Mouse (Mus musculus): ENCODE results near the gene Pomt1. TPM values are rescaled to one million over a fixed set of nuclear protein-coding genes. Genes with fewer than 3 reads are reported as not detected.

Pomt1 gene
- 11.8 and 17.2 TPM in 2 replicates for polyA plus RNA-seq (2015; fragmentation: Nextera tagmentation; extraction: Ambion mirVana)

GRCm38 (mm10) chr2:32235886-32236759 is at the start of gene Pomt1:
Gene Pomt1 (plus strand): TSS chr2:32236590.

DNA sequence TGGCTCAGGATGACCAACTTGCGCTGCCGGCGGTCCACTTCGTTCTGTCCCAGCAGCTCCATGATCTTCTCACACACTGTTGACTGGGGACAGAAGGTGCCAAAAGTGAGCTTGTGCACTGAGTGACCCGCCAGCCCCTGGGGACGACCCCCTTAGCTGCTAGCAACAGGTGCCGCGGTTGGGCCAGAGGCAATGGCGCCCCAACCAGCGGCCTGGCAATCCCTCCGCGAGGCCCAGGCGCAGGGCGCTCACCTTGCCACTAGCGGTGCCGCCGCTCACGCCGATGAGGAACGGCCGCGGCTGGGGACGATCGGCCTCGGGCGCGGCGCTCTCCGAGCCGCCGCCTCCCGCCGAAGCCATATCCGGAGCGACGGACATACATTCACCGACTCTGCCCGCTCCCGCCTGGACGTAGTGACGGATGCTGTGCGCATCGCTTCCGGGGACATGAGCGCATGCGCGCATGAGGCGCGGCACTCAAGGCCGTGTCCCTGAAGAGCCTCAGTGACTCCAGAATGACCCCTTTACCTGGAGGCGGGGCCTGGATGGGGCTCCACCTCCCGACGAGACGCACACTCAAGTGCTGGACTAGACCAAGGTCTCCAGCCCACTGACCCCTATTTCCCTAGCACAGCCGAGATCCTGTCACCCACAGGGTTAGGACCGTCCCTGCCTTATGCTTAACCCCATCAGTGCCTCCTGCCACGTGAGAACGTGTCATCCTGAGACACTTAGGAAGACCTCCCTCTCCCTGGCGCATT is 23.4 kb downstream of the Pomt1 start, which contains the start of gene Uck1:
Uck1 (minus strand) TSS at position 503 of the 761 bp plus-strand sequence.

DNA sequence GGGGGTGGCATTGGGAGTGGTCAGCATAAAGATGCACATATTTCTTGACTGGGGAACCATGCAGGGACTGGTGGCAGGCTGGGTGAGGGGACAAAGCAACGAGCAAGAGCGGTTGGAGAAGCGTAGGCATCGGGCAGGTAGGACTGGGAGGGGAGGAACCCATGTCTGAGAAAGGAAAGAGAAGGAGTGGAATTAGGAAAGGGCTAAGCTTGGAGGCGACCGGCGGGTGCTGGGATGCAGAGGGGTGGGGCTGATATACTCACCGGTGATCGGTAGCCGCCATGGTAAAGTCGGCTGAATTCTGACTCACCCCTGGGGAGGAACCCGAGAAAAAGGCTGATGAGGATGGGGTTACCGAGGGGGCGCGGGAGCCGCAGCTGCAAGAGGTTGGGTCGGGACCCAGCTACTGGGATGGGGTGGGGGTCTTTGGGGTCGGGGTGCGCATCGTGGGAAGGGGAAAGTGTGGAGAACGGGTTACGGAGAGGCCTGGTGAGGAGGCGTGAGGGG is 51.0 kb downstream of the Pomt1 start, which contains the start of gene Golga2:
Golga2 (plus strand) TSS at position 51 of the 507 bp plus-strand sequence.

DNA sequence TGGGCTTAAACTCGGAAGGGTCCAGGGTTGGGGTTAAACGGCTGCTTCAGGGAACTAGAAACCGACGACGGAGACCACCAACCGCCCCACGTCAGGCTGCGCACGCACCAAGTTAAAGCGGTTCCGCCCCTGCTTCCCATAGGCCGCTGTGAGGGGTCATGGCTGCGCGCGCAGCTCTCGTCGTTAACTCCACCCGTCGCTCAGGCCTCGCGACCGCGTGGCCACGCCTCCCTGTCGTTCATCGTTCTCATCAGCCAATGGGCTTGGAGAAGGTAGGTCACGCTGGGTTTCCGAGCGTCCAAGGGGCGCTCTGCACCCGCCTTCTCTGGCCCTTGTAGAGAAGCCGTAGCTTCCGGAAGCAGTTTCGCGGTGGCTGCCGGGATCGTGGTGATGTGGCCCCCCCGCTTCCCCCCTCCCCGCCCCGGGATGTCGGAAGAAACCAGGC is 51.6 kb downstream of the Pomt1 start, which contains the start of gene Swi5:
Swi5 (minus strand) TSS at position 153 of the 445 bp plus-strand sequence.

Other genes with a start within 250 kb of the Pomt1 start
- gene Fam78a, start 151.7 kb upstream of the Pomt1 start, polyA plus RNA-seq (2015; fragmentation: Nextera tagmentation; extraction: Ambion mirVana): 1.3 and 2.1 TPM in 2 replicates
- 9.1 and 10.8 TPM in 2 replicates for gene Plpp7, start 141.1 kb upstream of the Pomt1 start, polyA plus RNA-seq (2015; fragmentation: Nextera tagmentation; extraction: Ambion mirVana)
- gene Prrc2b, start 85.5 kb upstream of the Pomt1 start, polyA plus RNA-seq (2015; fragmentation: Nextera tagmentation; extraction: Ambion mirVana): 34.6 and 37.2 TPM in 2 replicates
- 53.1 and 72.6 TPM in 2 replicates for gene Uck1, start 23.6 kb downstream of the Pomt1 start, polyA plus RNA-seq (2015; fragmentation: Nextera tagmentation; extraction: Ambion mirVana)
- gene Golga2, start 50.8 kb downstream of the Pomt1 start, polyA plus RNA-seq (2015; fragmentation: Nextera tagmentation; extraction: Ambion mirVana): 13.2 and 17.6 TPM in 2 replicates
- 459 and 628 TPM in 2 replicates for gene Swi5, start 51.5 kb downstream of the Pomt1 start, polyA plus RNA-seq (2015; fragmentation: Nextera tagmentation; extraction: Ambion mirVana)
- gene Ciz1, start 115.7 kb downstream of the Pomt1 start, polyA plus RNA-seq (2015; fragmentation: Nextera tagmentation; extraction: Ambion mirVana): 22.0 and 29.7 TPM in 2 replicates
- gene Dnm1, start 116.7 kb downstream of the Pomt1 start, polyA plus RNA-seq (2015; fragmentation: Nextera tagmentation; extraction: Ambion mirVana): 10.9 and 22.5 TPM in 2 replicates
- gene 1110008P14Rik, start 145.3 kb downstream of the Pomt1 start, polyA plus RNA-seq (2015; fragmentation: Nextera tagmentation; extraction: Ambion mirVana): 120 and 150 TPM in 2 replicates
- gene Lcn2, start 151.7 kb downstream of the Pomt1 start, polyA plus RNA-seq (2015; fragmentation: Nextera tagmentation; extraction: Ambion mirVana): 23.5 and 39.7 TPM in 2 replicates
- gene Ptges2, start 159.3 kb downstream of the Pomt1 start, polyA plus RNA-seq (2015; fragmentation: Nextera tagmentation; extraction: Ambion mirVana): 35.3 and 40.5 TPM in 2 replicates
- 3.0 and 4.1 TPM in 2 replicates for gene Naif1, start 213.9 kb downstream of the Pomt1 start, polyA plus RNA-seq (2015; fragmentation: Nextera tagmentation; extraction: Ambion mirVana)
- gene Slc25a25, start 214.9 kb downstream of the Pomt1 start, polyA plus RNA-seq (2015; fragmentation: Nextera tagmentation; extraction: Ambion mirVana): 11.9 and 21.1 TPM in 2 replicates

Measured in adrenal gland, postnatal 0 days (tissue).